Mouse (Mus musculus) frontal cortex, postnatal 36 days (tissue): Measurements from ENCODE around the gene Col28a1.
"Not testable (repeated sequence)": the region's sequence is repeated elsewhere in the genome, so short reads cannot be mapped to it uniquely, and the experiment has no call there.

Source experiments
- DNase-seq, 2 experiments: peaks; one replicate each; pipeline ENCODE4 v3.0.0; 2022; ENCODE audit warnings: low spot score in 2 of 2

Gene Col28a1

GRCm38 (mm10) chr6:7994736-7995135 lies 197.7 kb downstream of the Col28a1 start:
- no peak for DNase-seq

DNA sequence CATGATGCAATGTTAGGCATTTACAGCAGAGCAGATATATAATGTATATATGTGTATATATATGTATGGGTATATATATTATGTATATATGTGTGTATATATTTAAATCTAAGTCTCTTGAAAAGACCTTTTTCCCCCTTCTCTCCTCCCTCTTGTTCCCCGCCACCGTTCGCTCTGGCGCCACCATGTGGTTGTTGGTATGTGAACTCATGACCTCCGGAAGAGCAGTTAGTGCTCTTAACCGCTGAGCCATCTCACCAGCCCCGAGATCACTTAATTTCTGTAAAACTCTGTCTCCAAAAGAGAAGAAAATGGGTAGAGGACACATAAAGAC lies 208.8 kb downstream of the Col28a1 start:
- no peak for DNase-seq

DNA sequence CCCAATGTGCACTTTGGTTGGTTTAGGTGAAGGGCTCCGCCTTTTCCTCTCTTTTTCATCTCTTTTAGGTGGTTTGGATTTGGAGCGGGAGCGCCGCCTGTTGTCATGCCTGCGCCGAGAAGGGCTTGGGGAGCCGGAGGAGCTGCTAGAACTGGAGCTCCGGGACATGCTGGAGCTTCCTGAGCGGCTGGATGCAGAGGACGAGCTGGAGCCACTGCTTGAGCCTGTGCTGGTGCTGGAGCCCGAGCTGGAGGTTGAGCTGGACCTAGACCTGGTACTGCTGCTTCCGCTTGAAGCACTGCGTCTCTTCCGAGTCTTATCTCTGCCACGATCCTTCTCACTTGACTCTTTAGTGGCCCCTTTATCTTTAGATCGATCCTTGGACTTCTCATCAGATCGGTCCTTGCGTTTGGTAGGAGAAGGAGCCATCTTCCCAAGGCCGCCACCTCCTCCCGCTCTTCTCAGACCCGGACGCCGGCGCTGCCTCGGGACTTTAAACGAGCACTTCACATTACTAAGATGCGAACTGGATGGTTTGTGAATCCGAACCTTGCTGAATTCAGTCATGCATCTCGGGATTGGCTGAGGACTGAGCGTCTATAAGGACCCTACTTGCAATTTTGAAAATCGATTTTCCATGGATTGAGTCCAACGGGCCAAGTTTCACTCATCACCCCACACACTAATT lies 209.3 kb downstream of the Col28a1 start:
- DNase-seq = not testable (repeated sequence)

DNA sequence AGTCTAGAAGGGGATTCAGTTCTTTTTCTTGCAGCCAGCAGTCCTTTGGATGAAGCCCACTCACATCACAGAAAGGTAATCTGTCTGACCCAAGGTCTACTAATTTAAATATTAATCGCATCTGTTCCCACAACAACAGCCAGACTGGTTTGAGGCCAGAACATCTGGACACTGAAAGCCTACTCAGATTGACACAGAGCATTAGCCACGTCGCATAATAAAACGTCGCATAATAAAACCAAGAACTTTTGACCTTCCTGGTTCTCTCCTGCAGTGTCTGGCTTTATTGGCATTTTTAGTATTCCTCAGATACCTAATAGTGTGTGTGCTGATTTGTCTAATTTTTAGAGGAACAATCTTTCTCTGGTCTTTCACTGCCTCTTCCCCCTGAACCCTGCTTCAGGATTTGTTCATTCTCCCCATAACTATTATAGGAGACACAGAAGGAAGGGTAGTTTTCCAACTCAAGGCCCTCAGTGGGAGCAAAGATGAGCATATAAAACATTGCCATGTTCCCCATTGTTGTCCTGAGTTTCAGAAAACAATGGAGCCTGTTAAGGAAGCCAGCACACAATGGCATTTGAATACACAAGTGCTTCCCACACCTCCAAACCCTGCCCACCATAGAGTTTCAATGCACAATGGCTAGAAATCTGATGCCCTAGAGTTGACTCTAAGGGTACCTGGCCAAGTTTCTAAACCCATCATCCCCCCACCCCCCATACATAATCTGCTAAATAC lies 221.2 kb downstream of the Col28a1 start:
- DNase-seq = no peak

DNA sequence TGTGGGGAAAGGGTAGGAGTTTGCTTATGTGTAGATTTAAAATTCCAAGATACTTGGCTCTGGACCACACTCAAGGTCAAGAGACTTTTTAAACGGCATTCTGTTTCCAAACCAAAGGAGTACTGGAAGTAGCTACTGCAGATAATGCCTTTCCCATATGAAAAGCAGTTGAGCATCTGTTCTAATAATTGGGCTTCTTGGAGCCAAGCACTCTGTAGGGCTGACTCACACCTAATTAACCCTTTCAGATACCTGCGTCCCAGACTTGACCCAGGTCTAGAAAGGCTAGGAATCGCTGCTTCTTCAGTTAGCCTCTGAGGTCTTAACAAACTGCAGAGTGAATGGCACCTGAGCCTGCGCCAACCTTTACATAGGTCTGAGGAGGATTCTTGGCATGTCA lies 223.0 kb downstream of the Col28a1 start:
- DNase-seq = no peak

DNA sequence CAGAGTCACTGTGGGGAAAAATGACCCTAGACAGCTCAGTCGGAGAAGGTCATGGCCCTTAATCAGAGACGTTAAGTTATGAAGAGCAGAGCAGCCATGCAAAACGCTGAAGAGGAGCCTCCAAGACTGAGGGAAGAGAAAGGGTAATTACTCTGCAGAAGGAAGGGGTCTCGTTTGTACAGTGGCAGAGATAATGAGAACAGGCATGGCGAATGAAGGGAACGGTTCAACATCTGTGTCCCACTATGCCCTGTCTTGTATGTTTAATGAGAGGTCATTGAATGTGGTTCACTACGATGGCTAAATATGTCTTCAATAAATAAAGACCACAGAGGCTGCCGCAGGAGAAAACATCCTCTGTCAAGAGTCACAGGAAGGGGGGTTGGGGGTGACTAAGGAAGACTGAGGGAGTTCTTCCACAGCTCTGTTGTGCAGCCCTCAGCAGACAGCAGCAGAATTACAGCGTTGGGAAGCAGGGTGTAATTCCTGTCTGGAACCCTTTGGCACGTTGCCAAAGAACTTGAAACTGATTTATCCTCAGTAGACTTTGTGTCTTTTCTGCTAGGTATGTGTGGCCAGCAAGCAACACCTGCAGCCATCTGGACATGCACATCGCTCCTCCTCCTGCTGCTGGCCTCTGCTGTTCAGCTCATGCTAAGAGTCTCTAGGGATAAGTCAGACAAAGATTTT lies 226.4 kb downstream of the Col28a1 start:
- DNase-seq = no peak

DNA sequence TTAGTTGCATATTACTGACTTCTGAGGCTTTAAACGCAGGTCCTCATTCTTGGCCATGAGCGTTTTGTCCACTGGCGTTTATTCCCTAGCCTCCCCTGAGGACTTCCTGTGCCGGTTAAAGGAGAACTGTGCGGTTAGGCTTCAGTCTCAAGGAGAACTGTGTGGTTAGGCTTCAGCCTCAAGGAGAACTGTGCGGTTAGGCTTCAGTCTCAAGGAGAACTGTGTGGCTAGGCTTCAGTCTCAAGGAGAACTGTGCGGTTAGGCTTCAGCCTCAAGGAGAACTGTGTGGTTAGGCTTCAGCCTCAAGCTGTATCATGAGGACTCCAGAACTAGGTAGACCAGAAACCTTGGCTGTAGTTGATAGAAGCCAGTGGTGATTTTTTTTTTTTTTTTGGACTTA lies 229.7 kb downstream of the Col28a1 start:
- DNase-seq = no peak

DNA sequence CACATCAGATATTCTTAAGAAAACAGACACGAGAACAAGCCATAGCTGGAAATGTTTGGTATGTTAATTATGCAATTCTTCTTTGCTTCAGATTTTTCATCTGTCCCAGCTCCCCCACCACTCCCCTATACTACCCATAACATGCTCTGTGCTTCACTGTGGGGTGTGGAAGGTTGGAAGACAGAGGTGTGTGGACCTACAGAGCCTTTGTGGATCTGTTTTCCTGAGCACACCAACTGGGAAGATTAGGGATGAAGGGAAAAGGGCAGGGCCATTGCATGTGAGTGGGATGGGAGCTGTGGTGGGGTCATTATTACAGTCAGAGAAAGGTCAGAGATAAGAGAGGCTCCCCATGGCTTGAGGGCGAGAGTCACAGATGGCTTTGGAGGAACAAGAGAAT lies 240.2 kb downstream of the Col28a1 start:
- no peak for DNase-seq

DNA sequence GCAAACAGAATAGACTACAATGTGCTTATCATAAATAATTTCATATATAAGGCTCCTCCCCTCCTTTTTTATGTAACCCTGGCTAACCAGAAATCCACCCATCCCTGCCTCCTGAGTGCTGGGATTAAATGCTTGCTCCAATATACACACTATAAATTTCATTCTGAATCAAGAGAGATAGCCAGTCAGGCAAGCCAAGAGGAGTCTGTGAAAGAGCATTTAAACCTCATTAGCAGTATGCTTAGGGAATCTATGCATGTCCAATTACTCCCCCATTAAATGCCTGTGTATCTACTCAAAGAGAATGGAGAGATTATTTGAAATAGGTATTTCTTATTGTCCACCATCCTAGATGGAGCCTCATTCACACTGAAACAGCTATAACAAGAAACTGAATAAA lies 240.6 kb downstream of the Col28a1 start:
- no peak for DNase-seq
